Mouse (Mus musculus): ENCODE results near the gene Kcnh3. TPM values are rescaled to one million over a fixed set of nuclear protein-coding genes. Genes with fewer than 3 reads are reported as not detected.

Gene Kcnh3
- 1.1 TPM for polyA plus RNA-seq (2017; shearing (Covaris generic))

DNA sequence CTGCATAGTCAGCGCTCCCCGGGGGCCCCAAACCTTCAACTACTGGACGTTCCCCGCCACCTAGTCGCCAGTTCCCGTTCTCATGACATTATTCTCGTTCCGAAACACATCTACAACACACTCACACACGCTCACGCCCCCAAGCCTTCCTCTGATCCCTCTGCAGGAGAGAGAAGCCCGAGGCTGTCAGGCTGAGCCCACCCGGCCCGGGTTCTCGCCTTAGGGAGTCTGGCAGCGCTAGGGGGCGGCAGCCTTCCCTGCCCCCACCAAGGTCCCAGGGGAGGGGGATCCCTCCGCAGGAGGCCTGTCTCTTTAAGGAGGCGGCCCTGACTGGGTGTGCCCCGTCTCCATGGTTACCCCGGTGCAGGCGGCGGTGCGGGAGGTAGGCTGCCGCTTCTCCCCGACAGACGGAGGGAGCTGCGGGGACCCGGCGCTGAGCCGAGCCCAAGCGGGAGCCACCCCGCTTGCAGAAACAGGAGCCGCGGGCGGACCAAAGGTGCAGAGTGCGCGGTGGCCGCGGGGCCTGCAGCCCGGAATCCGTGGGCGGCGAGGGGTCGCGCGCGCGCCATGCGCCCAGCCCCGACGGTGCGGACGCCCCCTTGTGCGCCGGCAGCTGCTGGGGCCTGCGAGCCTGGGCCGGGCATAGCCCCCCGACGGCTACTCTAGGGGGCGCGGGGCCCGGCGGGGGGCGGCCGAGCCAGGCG lies at the start of gene Kcnh3:
Gene Kcnh3, plus strand, starts transcription at position 654 of the 704 bp plus-strand sequence.

DNA sequence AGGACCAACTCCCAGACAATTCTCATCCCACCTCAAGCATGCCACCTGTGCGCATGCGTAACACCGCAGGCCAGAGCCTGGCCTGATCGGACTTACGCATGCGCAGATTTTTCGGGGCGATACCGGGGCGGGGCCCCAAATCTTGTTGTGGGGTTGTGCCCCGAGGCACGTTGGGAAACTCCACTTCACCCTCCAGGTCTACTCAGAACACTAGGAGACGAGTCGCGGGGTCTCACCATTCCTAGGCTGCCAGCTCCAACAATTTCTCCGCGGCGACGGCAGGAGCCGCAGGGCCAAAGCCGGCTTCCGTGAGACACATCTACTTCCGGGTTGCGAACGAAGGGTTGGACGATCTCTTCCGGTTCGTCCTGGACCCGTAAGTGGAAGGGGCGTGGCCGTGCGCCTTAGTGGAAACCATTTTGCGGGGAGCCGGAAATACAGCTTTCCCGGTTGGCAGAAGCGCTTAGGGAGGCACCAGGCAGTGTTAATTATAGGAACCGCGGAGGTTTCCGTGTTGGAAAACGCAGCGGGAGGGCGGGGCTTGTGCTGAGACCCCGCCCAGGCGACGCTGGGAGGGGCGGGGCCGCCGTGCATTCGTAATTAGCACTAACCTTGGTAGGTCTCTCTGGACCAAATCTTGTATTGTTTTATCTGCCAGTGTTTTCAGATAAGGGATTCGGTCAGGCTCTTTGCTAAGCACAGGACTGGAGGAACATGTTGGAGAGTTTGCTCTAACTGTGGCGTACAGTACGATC lies 27.1 kb downstream of the Kcnh3 start, which contains the start of gene Mcrs1:
Gene Mcrs1, minus strand, starts transcription at position 336 of the 755 bp plus-strand sequence.

Other genes with a start within 250 kb of the Kcnh3 start
- 67.9 TPM for gene Tuba1c, start 195.0 kb upstream of the Kcnh3 start, polyA plus RNA-seq (2017; shearing (Covaris generic))
- gene Prph, start 169.7 kb upstream of the Kcnh3 start, polyA plus RNA-seq (2017; shearing (Covaris generic)) = not detected
- gene Troap, start 150.3 kb upstream of the Kcnh3 start, polyA plus RNA-seq (2017; shearing (Covaris generic)) = 1.7 TPM
- not detected for gene C1ql4, start 137.0 kb upstream of the Kcnh3 start, polyA plus RNA-seq (2017; shearing (Covaris generic))
- not detected for gene Dnajc22, start 131.7 kb upstream of the Kcnh3 start, polyA plus RNA-seq (2017; shearing (Covaris generic))
- 0.15 TPM for gene Spats2, start 98.9 kb upstream of the Kcnh3 start, polyA plus RNA-seq (2017; shearing (Covaris generic))
- gene Mcrs1, start 27.1 kb downstream of the Kcnh3 start, polyA plus RNA-seq (2017; shearing (Covaris generic)) = 107 TPM
- gene Prpf40b, start 70.2 kb downstream of the Kcnh3 start, polyA plus RNA-seq (2017; shearing (Covaris generic)) = 12.6 TPM
- gene Fam186b, start 71.0 kb downstream of the Kcnh3 start, polyA plus RNA-seq (2017; shearing (Covaris generic)) = 0.17 TPM
- 28.2 TPM for gene Fmnl3, start 145.6 kb downstream of the Kcnh3 start, polyA plus RNA-seq (2017; shearing (Covaris generic))
- gene Tmbim6, start 168.0 kb downstream of the Kcnh3 start, polyA plus RNA-seq (2017; shearing (Covaris generic)) = 197 TPM
- gene Nckap5l, start 232.9 kb downstream of the Kcnh3 start, polyA plus RNA-seq (2017; shearing (Covaris generic)) = 17.4 TPM
- gene Bcdin3d, start 249.9 kb downstream of the Kcnh3 start, polyA plus RNA-seq (2017; shearing (Covaris generic)) = 26.9 TPM

Data from activated CD4-positive, CD25-positive, alpha-beta regulatory T cell, adult 9 weeks (primary cell).